Mouse (Mus musculus) midbrain, embryonic 14.5 days (tissue): Measurements from ENCODE around the gene Per3. TPM values are rescaled to one million over a fixed set of nuclear protein-coding genes. Genes with fewer than 3 reads are reported as not detected.

Source experiments
- ATAC-seq: fragments of 200-750 bp; cut with Nextera tagmentation; 2 replicates; pipeline ENCODE4 v1.8.0; 2017; ENCODE audit warnings: moderate number of reproducible peaks, moderate library complexity; ENCODE audit not compliant: low FRiP score, low TSS enrichment
- DNase-seq: peaks from one replicate; pipeline ENCODE4 v3.0.0-alpha.2; 2015
- H3K27ac ChIP-seq: fragments of 300-500 bp; sonication (generic); replicated peaks from 2 replicates; pipeline ENCODE4 v1.5.1; 2014; ENCODE audit warnings: mild to moderate bottlenecking, low read depth, low read length, moderate library complexity
- H3K27me3 ChIP-seq: fragments of 300-500 bp; sonication (generic); 2 replicates; pipeline ENCODE4 v1.6.1; 2014; ENCODE audit warnings: low read length, control low read depth, mixed read lengths; ENCODE audit not compliant: control insufficient read depth, insufficient read depth
- H3K36me3 ChIP-seq: fragments of 300-500 bp; sonication (generic); 2 replicates; pipeline ENCODE4 v1.6.1; 2014; ENCODE audit warnings: low read length, control low read depth; ENCODE audit not compliant: control insufficient read depth, insufficient read depth
- H3K4me1 ChIP-seq: fragments of 300-500 bp; sonication (generic); 2 replicates; pipeline ENCODE4 v1.6.1; 2014; ENCODE audit warnings: mild to moderate bottlenecking, antibody characterized with exemption, low read length, control low read depth; ENCODE audit not compliant: control insufficient read depth, insufficient read depth
- H3K4me2 ChIP-seq: fragments of 300-500 bp; sonication (generic); 2 replicates; pipeline ENCODE4 v1.6.1; 2014; ENCODE audit warnings: mild to moderate bottlenecking, low read length, moderate library complexity
- H3K4me3 ChIP-seq: fragments of 300-500 bp; sonication (generic); replicated peaks from 2 replicates; pipeline ENCODE4 v1.5.1; 2014; ENCODE audit warnings: low read depth, low read length
- H3K9ac ChIP-seq: fragments of 300-500 bp; sonication (generic); replicated peaks from 2 replicates; pipeline ENCODE4 v1.6.1; 2014; ENCODE audit warnings: mild to moderate bottlenecking, low read length, moderate library complexity
- H3K9me3 ChIP-seq: fragments of 300-500 bp; sonication (generic); 2 replicates; pipeline ENCODE4 v1.6.1; 2016; ENCODE audit warnings: low read length, control low read depth, mixed read lengths; ENCODE audit not compliant: control insufficient read depth
- WGBS: fragments of 180-500 bp; shearing (Covaris S2); extraction: QIAGEN DNeasy Blood & Tissue Kit; methylation state at CpG from one replicate; pipeline ENCODE4 v1.1.7; 2014; 5-methylcytosine and 5-hydroxymethylcytosine counted together
- polyA plus RNA-seq: library from polyadenylated mRNA; unstranded; fragments of >200 nt; fragmentation: Nextera tagmentation; extraction: Ambion mirVana; gene quantifications from 2 replicates; pipeline ENCODE4 v1.2.1, GENCODE M21; 2014

Gene Per3
- polyA plus RNA-seq, 1 experiment from 2014 or later, result 2.5 TPM

DNA sequence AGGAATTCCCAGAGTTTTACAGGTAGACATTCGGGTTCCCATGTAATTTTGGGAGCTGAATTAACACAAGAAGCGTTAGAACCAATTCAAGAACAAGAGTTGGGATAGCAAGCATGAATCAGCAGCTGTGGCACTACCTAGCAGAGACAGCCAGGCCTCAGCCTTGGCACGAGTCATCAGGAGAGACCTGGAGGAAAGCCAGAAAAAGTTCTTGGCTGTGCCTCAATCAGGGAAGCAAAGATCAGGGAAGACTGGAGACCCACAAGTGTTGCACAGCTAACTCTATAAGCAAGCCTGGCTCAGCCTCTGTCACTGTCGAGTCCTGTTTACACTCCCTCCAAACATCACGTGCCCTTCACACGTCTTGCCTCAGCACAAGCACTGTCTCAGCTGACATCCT, 82.2 kb downstream of the Per3 start:
- Histone ChIP-seq H3K9ac (no peak overlapping the region), H3K9me3 (no peaks in the 10 kb centered on the region), H3K4me1 (no peaks in the 10 kb centered on the region), H3K27ac (no peak overlapping the region), H3K4me2 (no peak overlapping the region), H3K36me3 (no peaks in the 10 kb centered on the region), H3K27me3 (no peaks in the 10 kb centered on the region), H3K4me3 (no peak overlapping the region)
- DNase-seq, result no peak
- 72% methylated on average over 6 of the region's 6 CpGs for WGBS
- no peak for ATAC-seq

GRCm38 (mm10) chr4:150958536-150958935, 85.9 kb downstream of the Per3 start:
- Histone ChIP-seq H3K4me3 (no peak overlapping the region), H3K4me1 (0 out of 2 replicates have a peak, but pooled peaks cover 6% of the 10 kb centered on the region), H3K9me3 (no peaks in the 10 kb centered on the region), H3K9ac (no peak overlapping the region), H3K36me3 (no peaks in the 10 kb centered on the region), H3K27ac (no peak overlapping the region), H3K4me2 (no peak overlapping the region), H3K27me3 (no peaks in the 10 kb centered on the region)
- DNase-seq, result no peak
- ATAC-seq, result no peak
- WGBS, result 78% methylated on average over 7 of the region's 7 CpGs

DNA sequence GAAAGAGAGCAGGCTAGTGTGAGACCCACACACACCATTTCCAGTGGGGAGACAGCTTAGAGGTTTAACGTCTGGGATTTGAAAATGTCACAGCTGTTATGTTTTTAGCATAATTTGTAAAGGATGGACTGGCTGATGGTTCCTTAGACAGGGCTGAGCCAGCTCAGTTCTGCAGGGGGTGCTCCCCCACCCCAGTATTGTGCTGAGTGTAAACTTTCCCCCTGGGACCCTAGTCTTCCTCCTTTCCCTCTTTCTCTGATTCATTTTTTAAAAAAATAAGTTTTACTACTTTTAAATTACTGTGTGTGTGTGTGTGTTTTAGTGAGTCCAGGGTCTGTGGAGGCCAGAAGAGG, 87.4 kb downstream of the Per3 start:
- Histone ChIP-seq H3K36me3 (no peaks in the 10 kb centered on the region), H3K27ac (peak overlapping the region; percentile 73; the same call in 1 of the 2 replicates), H3K4me2 (no peak overlapping the region), H3K9me3 (no peaks in the 10 kb centered on the region), H3K4me3 (no peak overlapping the region), H3K4me1 (0 out of 2 replicates have a peak, but pooled peaks cover 6% of the 10 kb centered on the region), H3K9ac (no peak overlapping the region), H3K27me3 (no peaks in the 10 kb centered on the region)
- 14% methylated on average over 1 of the region's 1 CpGs for WGBS
- no peak for ATAC-seq
- no peak for DNase-seq

- 0 out of 2 replicates have a peak, but pooled peaks cover 6% of the 10 kb centered on the region for H3K4me1 ChIP-seq
- 41% methylated on average over 13 of the region's 13 CpGs for WGBS
- no peaks in the 10 kb centered on the region for H3K27me3 ChIP-seq
- peak; percentile 80; the same call in 1 of the 2 replicates for ATAC-seq
- H3K4me2 ChIP-seq, result peak overlapping the region; percentile 25; the same call in 1 of the 2 replicates
- no peak overlapping the region for H3K9ac ChIP-seq
- H3K4me3 ChIP-seq, result no peak overlapping the region
- no peaks in the 10 kb centered on the region for H3K9me3 ChIP-seq
- peak overlapping the region; percentile 73 for H3K27ac ChIP-seq
- H3K36me3 ChIP-seq, result no peaks in the 10 kb centered on the region
- peak; percentile 84 for DNase-seq
Measured at GRCm38 (mm10) chr4:150956369-150957105, 87.9 kb downstream of the Per3 start.

Other genes with a start within 250 kb of the Per3 start
- 20.1 and 25.3 TPM in 2 replicates for gene Errfi1, start 190.7 kb downstream of the Per3 start, polyA plus RNA-seq
- 367 and 400 TPM in 2 replicates for gene Park7, start 130.2 kb downstream of the Per3 start, polyA plus RNA-seq
- gene Tnfrsf9, start 130.1 kb downstream of the Per3 start, polyA plus RNA-seq, result 0.13 TPM in 1 of 2 replicates, not detected in the other
- not detected in 2 replicates for gene Uts2, start 47.6 kb downstream of the Per3 start, polyA plus RNA-seq
- gene Vamp3, start 13.3 kb upstream of the Per3 start, polyA plus RNA-seq, result 30.4 and 34.9 TPM in 2 replicates
- 0.50 TPM in 1 of 2 replicates, not detected in the other for gene Gm13090, start 44.9 kb upstream of the Per3 start, polyA plus RNA-seq